Mouse (Mus musculus) heart, embryonic 11.5 days (tissue): ENCODE results near the gene Rmnd5b. TPM values are rescaled to one million over a fixed set of nuclear protein-coding genes. Genes with fewer than 3 reads are reported as not detected.
A peak's percentile ranks its signal among the peaks of the same experiment; 100 is the strongest.

ENCODE experiments used
- ATAC-seq: fragments of 200-750 bp; cut with Nextera tagmentation; replicated peaks from 2 replicates; pipeline ENCODE4 v1.8.0; 2017; ENCODE audit warnings: moderate library complexity; ENCODE audit not compliant: insufficient number of reproducible peaks, low FRiP score, low TSS enrichment
- H3K27ac ChIP-seq: fragments of 300-500 bp; sonication (generic); 2 replicates; pipeline ENCODE4 v1.5.1; 2014; ENCODE audit warnings: mild to moderate bottlenecking, low read depth, low read length
- H3K27me3 ChIP-seq: fragments of 300-500 bp; sonication (generic); 2 replicates; pipeline ENCODE4 v1.6.1; 2014; ENCODE audit warnings: mild to moderate bottlenecking, low read length, mixed read lengths; ENCODE audit not compliant: control insufficient read depth, insufficient read depth
- H3K36me3 ChIP-seq: fragments of 300-500 bp; sonication (generic); 2 replicates; pipeline ENCODE4 v1.6.1; 2014; ENCODE audit warnings: mild to moderate bottlenecking, low read length, moderate library complexity, mixed read lengths; ENCODE audit not compliant: control insufficient read depth, insufficient read depth
- H3K4me1 ChIP-seq: fragments of 300-500 bp; sonication (generic); 2 replicates; pipeline ENCODE4 v1.6.1; 2014; ENCODE audit warnings: low read length; ENCODE audit not compliant: control insufficient read depth, insufficient read depth
- H3K4me2 ChIP-seq: fragments of 300-500 bp; sonication (generic); 2 replicates; pipeline ENCODE4 v1.6.1; 2014; ENCODE audit warnings: mild to moderate bottlenecking, moderate library complexity
- H3K4me3 ChIP-seq: fragments of 300-500 bp; sonication (generic); 2 replicates; pipeline ENCODE4 v1.5.1; 2014; ENCODE audit warnings: low read depth, low read length
- H3K9ac ChIP-seq: fragments of 300-500 bp; sonication (generic); 2 replicates; pipeline ENCODE4 v1.6.1; 2014; ENCODE audit warnings: mild to moderate bottlenecking, low read depth, low read length, moderate library complexity
- H3K9me3 ChIP-seq: fragments of 300-500 bp; sonication (generic); replicated peaks from 2 replicates; pipeline ENCODE4 v1.6.1; 2016; ENCODE audit warnings: low read length; ENCODE audit not compliant: control insufficient read depth
- WGBS: fragments of 180-500 bp; shearing (Covaris S2); extraction: QIAGEN DNeasy Blood & Tissue Kit; methylation state at CpG from one replicate; pipeline ENCODE4 v1.1.7; 2014; ENCODE audit not compliant: insufficient replicate concordance; 5-methylcytosine and 5-hydroxymethylcytosine counted together
- polyA plus RNA-seq: library from polyadenylated mRNA; unstranded; fragments of >200 nt; fragmentation: Nextera tagmentation; extraction: Ambion mirVana; gene quantifications from 2 replicates; pipeline ENCODE4 v1.2.1, GENCODE M21; 2014

Gene Rmnd5b
- polyA plus RNA-seq, 1 experiment from 2014 or later, result 32.2 TPM

DNA sequence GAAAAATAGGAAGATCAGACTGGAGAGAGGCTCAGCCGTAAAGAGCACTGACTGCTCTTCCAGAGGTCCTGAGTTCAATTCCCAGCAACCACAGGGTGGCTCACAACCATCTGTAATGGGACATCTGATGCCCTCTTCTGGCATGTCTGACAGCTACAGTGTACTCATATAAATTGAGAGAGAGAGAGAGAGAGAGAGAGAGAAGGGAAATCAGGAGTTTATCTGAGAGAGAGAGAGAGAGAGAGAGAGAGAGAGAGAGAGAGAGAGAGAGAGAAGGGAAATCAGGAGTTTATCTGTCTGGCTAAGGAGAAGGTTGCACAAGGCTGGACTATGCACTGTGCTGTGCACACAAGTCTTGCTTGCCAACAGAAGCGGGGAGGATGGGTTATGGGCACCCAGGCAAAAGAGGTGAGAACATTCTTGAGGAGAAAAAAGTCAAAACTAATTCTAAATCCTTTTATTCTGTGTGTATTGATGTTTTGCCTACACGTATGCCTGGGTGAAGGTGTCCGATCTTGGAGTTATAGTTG lies 17.3 kb upstream of the Rmnd5b start:
- Histone ChIP-seq H3K27me3 (0 out of 2 replicates have a peak, but pooled peaks cover 5% of the 10 kb centered on the region), H3K9ac (no peak overlapping the region), H3K9me3 (no peaks in the 10 kb centered on the region), H3K4me1 (peaks cover 23% of the 10 kb centered on the region), H3K27ac (no peak overlapping the region), H3K4me2 (no peak overlapping the region), H3K4me3 (no peak overlapping the region), H3K36me3 (no peaks in the 10 kb centered on the region)
- ATAC-seq, result no peak
- 95% methylated on average over 4 of the region's 4 CpGs for WGBS

GRCm38 (mm10) chr11:51650691-51651515 lies 15.2 kb upstream of the Rmnd5b start, which contains the start of the genes N4bp3 and D930048N14Rik:
Gene N4bp3, minus strand, starts transcription at chr11:51650842.
Gene D930048N14Rik, plus strand, starts transcription at chr11:51650954.
- no peaks in the 10 kb centered on the region for H3K9me3 ChIP-seq
- peaks cover 23% of the 10 kb centered on the region for H3K4me1 ChIP-seq
- H3K4me2 ChIP-seq, result peak within 1 kb of the TSS; percentile 95
- no peak within 1 kb of the TSS for H3K27ac ChIP-seq
- ATAC-seq, result 0 out of 2 replicates have a peak, but pooled peaks have one; percentile 40
- 1% methylated on average over 60 of the region's 70 CpGs for WGBS
- peak within 1 kb of the TSS; percentile 65 for H3K4me3 ChIP-seq
- peak within 1 kb of the TSS; percentile 73 for H3K9ac ChIP-seq
- 0 out of 2 replicates have a peak, but pooled peaks cover 5% of the 10 kb centered on the region for H3K27me3 ChIP-seq
- H3K36me3 ChIP-seq, result no peaks in the 10 kb centered on the region

- Histone ChIP-seq H3K27me3 (0 out of 2 replicates have a peak, but pooled peaks cover 5% of the 10 kb centered on the region), H3K9me3 (no peaks in the 10 kb centered on the region), H3K4me1 (peaks cover 23% of the 10 kb centered on the region), H3K36me3 (peaks cover 3% of the 10 kb centered on the region; the same call in 1 of the 2 replicates), H3K4me2 (peak overlapping the region; percentile 95), H3K4me3 (peak overlapping the region; percentile 65), H3K27ac (no peak overlapping the region), H3K9ac (peak overlapping the region; percentile 73)
- WGBS, result 2% methylated on average over 30 of the region's 30 CpGs
- ATAC-seq, result 0 out of 2 replicates have a peak, but pooled peaks have one; percentile 8
Measured at GRCm38 (mm10) chr11:51650261-51650660, 14.6 kb upstream of the Rmnd5b start.

GRCm38 (mm10) chr11:51649889-51650199 lies 14.1 kb upstream of the Rmnd5b start:
- H3K27me3 ChIP-seq, result 0 out of 2 replicates have a peak, but pooled peaks cover 5% of the 10 kb centered on the region
- peak overlapping the region; percentile 73 for H3K9ac ChIP-seq
- ATAC-seq, result no peak
- H3K4me3 ChIP-seq, result peak overlapping the region; percentile 65
- peaks cover 3% of the 10 kb centered on the region; the same call in 1 of the 2 replicates for H3K36me3 ChIP-seq
- 5% methylated on average over 7 of the region's 7 CpGs for WGBS
- peak overlapping the region; percentile 95 for H3K4me2 ChIP-seq
- H3K4me1 ChIP-seq, result peaks cover 23% of the 10 kb centered on the region
- no peaks in the 10 kb centered on the region for H3K9me3 ChIP-seq
- no peak overlapping the region for H3K27ac ChIP-seq

DNA sequence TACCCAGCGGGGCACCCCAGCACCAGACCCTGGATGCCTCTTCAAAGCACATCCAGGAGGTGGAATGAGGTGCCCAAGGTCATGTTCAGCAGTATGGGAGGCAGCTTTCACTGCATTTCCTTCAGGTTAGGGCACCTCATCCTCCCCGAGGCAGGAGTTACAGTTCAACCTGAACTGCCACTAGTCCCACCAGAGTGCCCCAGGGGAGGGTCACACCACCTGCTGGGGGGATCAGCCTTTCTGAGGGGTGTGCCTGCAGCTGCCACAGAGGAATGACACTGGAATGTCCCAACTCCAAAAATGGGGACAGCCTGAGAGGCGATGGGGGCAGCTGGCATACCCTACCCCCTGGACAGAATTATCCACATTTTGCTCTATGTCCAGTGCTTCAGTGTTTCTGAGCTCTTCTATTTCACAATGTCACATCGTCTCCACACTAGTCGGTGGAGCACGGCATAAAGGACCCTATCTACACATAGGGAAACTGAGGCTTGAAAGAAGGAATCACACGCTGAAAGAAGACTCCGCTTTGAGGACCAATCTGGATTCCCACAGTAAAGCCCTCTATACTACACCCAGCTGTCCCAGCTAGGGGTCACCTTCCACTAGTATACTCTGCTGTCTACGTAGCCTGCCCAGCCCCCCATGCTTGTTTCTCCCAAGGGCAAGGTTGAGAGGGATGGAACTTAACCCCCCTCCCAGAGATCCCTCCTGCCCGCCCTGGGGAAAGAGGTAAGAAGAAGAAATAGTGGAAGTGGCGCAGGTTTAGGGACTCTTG lies 13.6 kb upstream of the Rmnd5b start:
- peak overlapping the region; percentile 65 for H3K4me3 ChIP-seq
- H3K27me3 ChIP-seq, result 0 out of 2 replicates have a peak, but pooled peaks cover 5% of the 10 kb centered on the region
- peak overlapping the region; percentile 73; the same call in 1 of the 2 replicates for H3K9ac ChIP-seq
- H3K9me3 ChIP-seq, result no peaks in the 10 kb centered on the region
- H3K4me1 ChIP-seq, result peaks cover 23% of the 10 kb centered on the region
- WGBS, result 33% methylated on average over 11 of the region's 11 CpGs
- H3K4me2 ChIP-seq, result peak overlapping the region; percentile 95
- peaks cover 3% of the 10 kb centered on the region; the same call in 1 of the 2 replicates for H3K36me3 ChIP-seq
- no peak for ATAC-seq
- H3K27ac ChIP-seq, result no peak overlapping the region

- peaks cover 26% of the 10 kb centered on the region for H3K4me1 ChIP-seq
- WGBS, result 25% methylated on average over 3 of the region's 3 CpGs
- 0 out of 2 replicates have a peak overlapping the region, but pooled peaks have one; percentile 54 for H3K9ac ChIP-seq
- peak overlapping the region; percentile 95 for H3K4me2 ChIP-seq
- no peak for ATAC-seq
- H3K27ac ChIP-seq, result no peak overlapping the region
- H3K36me3 ChIP-seq, result peaks cover 3% of the 10 kb centered on the region
- no peaks in the 10 kb centered on the region for H3K9me3 ChIP-seq
- no peak overlapping the region for H3K4me3 ChIP-seq
- H3K27me3 ChIP-seq, result peaks cover 7% of the 10 kb centered on the region; the same call in 1 of the 2 replicates
Measured at GRCm38 (mm10) chr11:51648566-51648965, 12.9 kb upstream of the Rmnd5b start.

DNA sequence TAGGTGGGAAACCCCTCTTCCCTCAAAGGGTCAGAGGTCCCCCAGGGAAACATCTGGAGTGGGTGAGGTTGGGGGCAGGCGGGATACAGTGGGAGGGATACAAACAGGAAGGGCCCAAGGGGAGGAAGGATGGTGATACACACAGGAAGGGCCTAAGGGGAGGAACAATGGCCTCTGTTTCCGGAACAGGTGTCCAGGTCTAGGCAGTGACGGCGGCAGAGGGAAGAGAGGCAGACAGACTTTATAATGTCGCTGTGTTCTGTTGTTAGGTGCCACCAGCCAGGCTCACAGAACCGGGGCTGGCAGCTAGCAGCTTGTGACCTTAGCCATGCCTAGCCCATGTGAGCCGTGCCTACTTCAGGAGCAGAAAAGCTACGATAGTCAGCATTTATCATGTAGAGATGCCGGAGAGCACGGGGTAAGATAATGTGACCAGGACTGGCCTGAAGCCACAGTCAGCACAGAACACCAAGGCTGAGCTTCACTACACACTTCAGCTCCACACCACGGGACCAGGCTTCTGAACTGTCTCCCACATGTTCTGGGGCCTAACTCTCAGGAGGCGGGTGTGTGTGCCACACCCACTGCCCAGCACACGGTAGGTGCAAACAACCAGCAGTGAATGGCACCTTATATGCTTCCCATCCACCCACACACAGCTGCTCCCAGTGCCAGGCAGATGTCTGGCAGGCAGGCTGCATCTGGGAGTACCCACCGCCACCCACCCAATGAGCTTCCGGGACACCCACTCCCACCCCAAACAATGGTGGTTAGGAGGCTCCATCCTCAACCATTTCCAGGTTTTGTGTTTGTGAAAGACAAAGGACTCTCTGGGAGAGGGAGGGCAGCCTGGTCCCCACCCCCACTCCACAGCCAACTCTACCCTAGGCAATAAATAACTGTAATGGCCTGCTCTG lies 11.3 kb upstream of the Rmnd5b start:
- H3K27me3 ChIP-seq, result peaks cover 9% of the 10 kb centered on the region; the same call in 1 of the 2 replicates
- no peaks in the 10 kb centered on the region for H3K9me3 ChIP-seq
- H3K27ac ChIP-seq, result peak overlapping the region; percentile 29
- 65% methylated on average over 15 of the region's 15 CpGs for WGBS
- no peak overlapping the region for H3K9ac ChIP-seq
- no peak for ATAC-seq
- H3K4me3 ChIP-seq, result no peak overlapping the region
- peaks cover 3% of the 10 kb centered on the region for H3K36me3 ChIP-seq
- peaks cover 34% of the 10 kb centered on the region for H3K4me1 ChIP-seq
- H3K4me2 ChIP-seq, result peak overlapping the region; percentile 34
